Mouse (Mus musculus) frontal cortex, postnatal 36 days (tissue): Measurements from ENCODE around the gene Ecpas.
A peak's percentile ranks its signal among the peaks of the same experiment; 100 is the strongest.

Source experiments
- DNase-seq, 2 experiments: peaks; one replicate each; pipeline ENCODE4 v3.0.0; 2022; ENCODE audit warnings: low spot score in 2 of 2

Gene Ecpas

DNA sequence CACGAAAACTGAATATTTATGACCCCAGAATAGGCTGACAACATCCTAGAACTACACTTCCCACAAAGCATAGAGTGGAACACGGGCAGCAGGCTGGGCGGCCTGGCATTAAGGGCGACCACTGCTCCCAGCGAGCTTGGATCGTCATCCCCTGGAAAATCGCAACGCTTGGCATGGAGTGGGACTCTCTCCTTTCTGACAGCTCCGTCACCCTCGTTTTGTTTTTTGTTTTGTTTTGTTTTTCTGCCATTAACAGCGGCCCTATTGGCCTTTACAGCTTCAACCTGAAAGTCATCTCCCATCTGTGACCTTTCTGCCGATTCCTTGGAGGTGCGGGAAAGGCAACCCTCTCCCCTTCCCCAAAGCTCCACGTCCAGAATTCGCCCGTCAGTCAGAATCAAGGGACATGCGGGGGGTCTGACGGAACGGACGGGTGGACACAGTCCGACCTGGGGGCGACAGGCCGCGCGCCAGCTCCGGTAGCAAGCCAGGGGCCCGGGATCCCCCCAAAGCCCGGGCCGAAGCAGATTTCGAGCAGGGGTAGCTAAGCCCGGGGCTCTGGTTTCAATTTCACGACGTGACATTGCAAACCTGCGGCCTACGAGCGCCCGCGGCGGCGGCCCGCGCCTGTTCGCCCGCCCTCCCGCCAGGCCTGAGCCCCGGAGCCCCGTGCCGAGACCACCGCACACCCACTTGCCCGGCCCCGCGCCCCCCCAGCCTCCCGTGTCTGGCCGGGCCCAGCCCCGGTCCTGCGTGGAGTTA lies 1.3 kb downstream of the Ecpas start:
- peak; percentile 60 to 62 for DNase-seq

DNA sequence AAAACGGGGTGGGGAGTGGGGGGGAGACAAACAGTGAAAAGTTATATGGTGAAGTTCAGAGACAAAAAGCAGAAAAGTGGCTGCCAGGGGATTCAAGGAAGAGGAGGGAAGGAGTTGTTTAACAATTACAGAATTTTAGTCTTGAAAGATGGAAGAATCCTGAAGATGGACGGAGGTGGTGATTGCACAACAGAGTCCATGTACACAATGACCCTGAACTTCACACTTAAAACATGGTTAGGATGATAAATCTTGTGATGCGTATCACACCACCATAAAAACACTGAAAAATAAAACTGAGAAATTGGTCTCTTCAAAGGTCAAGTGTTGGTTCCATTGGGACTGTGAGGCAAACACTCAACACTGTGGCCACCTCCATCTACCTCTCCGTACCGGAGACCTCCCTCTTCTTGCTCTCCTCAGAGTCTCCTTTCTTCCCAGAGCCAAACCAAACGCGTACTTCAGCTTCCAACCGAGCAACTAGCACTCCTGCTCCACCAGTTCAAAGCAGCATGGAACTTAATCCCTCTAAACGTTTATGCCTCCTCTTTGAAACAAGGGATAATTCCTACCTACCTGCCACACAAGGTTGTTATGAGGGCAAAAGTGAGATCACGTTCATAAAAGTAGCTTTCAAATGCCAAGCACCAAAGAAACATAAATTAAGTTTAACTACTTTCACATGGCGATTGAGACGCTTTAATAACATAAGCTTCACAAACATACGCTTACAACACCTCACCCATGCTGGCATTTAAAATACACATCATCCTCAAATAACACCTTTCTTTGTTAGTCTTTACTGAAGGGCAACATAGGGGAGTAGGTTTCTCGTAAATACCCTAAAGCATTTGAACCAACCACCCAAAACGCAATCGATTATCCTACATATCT lies 2.1 kb downstream of the Ecpas start:
- DNase-seq: no peak

DNA sequence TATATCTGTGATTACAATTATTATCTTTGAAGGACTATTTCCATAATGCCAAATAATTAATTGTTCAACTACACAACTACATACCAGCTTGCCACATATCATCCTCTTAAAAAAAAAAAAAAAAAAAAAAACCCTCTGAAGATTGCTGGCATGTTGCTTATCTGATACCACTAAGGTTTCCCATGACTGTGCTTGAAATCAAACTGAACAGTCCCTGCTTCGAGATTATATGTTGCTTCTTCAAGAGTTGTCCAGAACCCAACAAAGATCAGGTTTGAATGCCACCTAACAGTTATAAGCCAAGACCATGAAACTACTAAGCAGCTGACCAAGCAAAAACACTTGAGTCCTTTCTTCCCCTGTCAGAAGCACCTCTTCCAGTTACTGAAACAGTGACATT lies 5.1 kb downstream of the Ecpas start:
- DNase-seq: no peak

- DNase-seq: no peak
Observed at GRCm38 (mm10) chr4:58898318-58898717, 14.2 kb downstream of the Ecpas start.

DNA sequence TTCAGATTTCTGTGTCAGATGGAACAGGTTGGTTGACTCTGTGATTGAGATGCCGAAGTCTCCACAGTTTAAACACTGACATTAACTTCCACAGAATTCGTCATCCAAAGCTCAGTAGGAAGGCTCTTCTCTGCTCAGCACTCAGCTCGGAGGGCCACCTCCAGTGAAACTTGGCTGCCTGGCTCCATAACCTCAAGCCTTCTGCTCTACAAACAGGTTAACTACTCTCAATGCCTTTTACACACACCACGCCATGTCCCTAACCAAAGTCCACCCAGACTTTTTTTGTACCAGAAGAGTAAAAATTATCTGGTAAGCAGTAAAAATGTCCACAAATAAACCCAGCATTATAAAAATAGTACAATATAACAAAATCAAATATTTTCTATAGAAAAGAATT lies 15.1 kb downstream of the Ecpas start:
- no peak for DNase-seq

GRCm38 (mm10) chr4:58894399-58894798 lies 18.1 kb downstream of the Ecpas start:
- no peak for DNase-seq

DNA sequence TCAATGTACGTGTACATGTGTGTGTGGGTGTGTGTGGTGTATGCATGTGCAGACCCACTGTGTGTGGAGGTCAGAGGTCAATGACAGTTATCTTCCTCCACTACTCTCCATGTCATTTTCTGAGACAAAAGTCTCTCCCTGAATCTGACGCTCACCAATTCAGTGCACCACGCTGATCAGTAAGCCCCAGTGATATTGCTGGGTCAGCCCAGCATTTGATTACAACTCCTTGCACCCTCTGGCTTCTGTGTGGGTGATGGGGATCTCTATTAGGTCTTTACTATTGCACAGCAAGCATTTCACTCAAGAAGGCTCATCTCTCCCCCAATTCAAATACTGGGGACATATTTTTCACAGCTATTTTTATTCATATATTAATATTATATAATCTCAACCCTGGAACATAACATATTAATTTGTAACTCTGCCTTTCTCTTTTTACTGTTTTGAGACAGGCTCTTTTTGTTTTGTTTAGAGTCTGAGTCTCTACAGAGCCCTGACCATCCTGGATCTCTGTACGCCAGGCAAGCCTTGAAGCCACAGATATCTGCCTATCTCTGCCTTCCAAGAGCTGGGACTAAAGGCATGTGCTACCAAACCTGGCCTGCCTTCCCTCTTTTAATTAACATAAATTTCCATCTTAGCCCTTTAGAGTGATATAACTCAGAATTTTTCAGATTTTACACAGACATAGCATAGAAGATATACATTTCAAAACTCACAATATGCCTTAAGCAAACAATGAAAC lies 22.3 kb downstream of the Ecpas start:
- no peak for DNase-seq

- DNase-seq: no peak
Observed at GRCm38 (mm10) chr4:58888568-58888967, 24.0 kb downstream of the Ecpas start.

DNA sequence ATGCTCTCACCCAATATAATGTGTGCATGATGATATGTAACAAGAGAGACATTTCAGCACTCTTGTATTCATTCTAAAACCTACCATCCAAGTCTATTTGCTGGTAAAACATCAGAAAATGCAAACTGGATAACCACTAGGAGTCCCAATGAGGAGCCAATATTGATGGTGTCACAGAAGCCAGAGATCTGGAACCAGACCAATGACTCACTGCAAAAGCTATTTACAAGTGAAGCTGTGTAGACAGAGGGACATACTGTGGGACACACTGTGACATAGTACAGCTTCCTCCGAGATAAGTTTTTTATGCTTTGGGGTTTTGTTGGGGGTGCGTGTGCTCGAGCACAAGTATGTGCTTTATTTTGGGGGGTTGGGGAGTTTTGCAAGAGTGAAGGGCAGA lies 24.9 kb downstream of the Ecpas start:
- no peak for DNase-seq

- DNase-seq: no peak
Observed at GRCm38 (mm10) chr4:58886778-58887177, 25.8 kb downstream of the Ecpas start.

DNA sequence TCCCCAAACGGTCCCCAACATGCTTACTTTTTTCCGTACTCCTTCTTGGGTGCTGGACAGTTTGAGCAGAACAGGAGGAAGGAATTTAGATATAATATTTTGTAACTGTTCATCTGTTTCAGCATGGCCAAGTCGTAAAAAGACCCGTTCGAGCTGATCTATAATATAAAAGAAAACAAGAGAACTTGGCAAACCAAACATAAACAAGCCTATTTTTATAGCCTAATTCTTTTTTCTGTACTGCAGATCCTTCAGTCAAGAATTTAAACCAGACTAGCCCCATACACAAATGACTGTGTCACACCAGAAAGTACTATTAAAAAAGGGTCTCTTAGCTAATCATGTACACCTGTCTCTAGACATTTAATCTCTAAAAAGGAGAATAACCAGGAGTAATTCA lies 27.2 kb downstream of the Ecpas start:
- DNase-seq: no peak

- DNase-seq: no peak
Observed at GRCm38 (mm10) chr4:58883841-58884240, 28.7 kb downstream of the Ecpas start.

- DNase-seq: no peak
Observed at GRCm38 (mm10) chr4:58874373-58874772, 38.2 kb downstream of the Ecpas start.

- DNase-seq: peak in 1 of 2 experiments; percentile 26
Observed at GRCm38 (mm10) chr4:58867242-58867641, 45.3 kb downstream of the Ecpas start.

- no peak for DNase-seq
Observed at GRCm38 (mm10) chr4:58832908-58833307, 79.6 kb downstream of the Ecpas start.

DNA sequence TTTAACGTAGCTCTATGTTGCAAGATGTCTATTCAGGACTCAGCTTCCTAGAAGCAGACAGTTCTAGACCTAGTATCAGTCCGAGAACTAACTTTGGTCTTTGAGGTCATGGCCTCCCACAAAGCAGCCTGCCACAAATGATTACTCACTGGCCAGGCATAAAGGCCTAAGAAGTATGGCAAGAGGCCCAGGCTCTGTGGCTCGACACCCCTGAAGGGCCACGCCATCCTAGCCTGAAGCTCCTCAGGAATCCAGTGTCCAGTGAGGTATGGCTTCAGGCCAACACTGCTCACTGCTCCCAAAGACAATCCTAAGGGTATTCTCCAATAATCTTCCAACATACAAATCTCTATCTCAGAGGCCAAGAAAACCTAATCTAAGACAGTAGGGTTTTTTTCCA lies 86.6 kb downstream of the Ecpas start:
- no peak for DNase-seq

DNA sequence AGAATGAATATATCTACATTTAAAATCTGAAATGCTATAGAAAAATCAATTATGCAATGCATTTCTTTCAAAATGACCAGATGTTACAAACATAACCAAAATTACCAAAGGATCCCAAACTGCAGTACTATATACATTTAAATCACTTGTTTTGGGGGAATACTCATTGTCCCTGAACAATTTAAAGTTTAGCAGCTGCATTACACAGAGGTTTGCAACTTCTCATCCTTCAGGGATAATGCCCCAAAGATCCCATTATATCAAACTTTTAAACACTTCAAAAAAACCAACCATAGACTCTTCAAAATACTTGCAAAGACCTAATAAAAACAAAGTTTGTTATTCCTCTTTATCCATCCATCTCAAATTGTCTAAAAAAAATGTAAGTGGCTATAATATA lies 124.9 kb downstream of the Ecpas start, which contains the start of gene Olfr267:
Olfr267 (minus strand) TSS at position 101 of the 400 bp plus-strand sequence.
- no peak for DNase-seq

DNA sequence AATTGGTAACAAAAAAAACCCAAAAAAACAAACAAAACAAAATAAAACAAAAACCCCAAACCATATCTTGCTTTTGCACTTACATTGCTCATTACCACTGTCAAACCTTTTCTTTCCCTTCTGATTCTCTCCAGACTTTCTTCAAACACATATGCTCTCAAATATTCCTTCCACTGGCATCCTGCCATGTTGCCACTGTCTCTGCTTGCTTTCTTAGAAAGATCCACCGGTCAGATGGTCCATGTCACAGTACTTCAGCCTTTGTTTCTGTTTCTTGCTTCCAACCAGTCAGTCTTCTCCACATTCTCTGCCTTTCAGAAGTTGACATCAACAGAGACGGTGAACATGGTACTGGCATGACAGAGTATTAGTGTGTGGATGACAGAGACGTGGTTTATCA lies 125.9 kb downstream of the Ecpas start:
- DNase-seq: no peak

- no peak for DNase-seq
Observed at GRCm38 (mm10) chr4:58763417-58763816, 149.1 kb downstream of the Ecpas start.

DNA sequence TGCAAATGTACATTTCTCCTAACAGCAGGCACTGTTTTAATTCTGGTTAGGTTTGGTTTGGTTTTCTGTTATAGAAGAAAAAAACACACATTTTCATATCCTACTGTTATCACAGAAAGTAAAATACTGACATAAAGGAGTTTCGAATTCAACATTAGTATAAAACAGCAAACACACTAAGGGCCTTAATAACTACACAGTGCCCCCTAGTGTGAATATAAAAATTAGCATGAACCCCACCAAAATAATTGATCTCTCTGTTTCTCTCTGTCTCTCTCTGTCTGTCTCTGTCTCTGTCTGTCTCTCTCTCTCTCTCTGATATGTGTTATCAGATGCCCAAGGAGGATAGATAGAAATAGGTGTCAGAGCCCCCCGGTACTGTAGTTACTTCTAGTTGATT lies 163.0 kb downstream of the Ecpas start:
- no peak for DNase-seq

GRCm38 (mm10) chr4:58749101-58749500 lies 163.4 kb downstream of the Ecpas start:
- DNase-seq: no peak
